Mouse (Mus musculus): ENCODE results near the gene Urad. TPM values are rescaled to one million over a fixed set of nuclear protein-coding genes. Genes with fewer than 3 reads are reported as not detected.

Urad gene
- not detected in 2 replicates for polyA plus RNA-seq (2012; rRNA removed)

GRCm38 (mm10) chr5:147322183-147322582, at the start of gene Urad:
Urad (minus strand) TSS chr5:147322440.

DNA sequence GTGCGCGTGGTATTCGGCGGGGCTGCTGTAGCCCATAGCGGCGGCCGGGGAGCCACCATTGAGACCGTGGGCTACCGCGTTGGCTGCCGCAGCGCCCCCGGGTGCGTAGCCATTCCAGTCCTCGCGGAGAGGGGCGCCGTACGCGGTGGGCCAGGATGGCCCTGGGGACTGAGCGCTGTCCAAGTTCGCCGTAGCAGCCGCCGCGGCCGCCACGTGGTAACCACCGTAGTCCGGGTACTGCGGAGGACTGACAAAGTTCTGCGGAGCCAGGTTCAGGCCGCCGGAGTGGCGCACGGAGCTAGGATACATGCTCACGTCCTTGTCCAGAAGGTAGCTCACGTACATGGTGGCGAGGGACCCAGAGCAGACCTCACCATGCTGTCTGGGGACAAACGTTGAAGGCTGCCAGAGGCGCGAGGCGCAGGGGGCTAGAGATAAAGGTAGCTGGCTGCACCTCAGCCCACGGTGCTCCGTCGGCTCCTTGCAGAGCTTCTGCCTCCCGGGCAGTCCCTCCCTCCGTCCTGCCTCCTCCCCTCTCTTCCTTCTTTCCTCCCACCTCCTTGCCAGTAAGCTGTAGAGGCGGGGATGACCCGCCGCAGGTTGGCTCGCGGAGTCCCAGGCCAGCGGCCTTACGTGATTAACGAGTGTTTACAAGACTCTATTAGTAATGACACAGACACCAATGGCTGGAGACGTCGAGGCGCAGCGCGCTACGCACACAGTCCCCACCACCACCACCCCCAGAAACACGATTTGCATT, 15.4 kb downstream of the Urad start, which contains the start of gene Cdx2:
Gene Cdx2, minus strand, starts transcription at position 633 of the 760 bp plus-strand sequence.

DNA sequence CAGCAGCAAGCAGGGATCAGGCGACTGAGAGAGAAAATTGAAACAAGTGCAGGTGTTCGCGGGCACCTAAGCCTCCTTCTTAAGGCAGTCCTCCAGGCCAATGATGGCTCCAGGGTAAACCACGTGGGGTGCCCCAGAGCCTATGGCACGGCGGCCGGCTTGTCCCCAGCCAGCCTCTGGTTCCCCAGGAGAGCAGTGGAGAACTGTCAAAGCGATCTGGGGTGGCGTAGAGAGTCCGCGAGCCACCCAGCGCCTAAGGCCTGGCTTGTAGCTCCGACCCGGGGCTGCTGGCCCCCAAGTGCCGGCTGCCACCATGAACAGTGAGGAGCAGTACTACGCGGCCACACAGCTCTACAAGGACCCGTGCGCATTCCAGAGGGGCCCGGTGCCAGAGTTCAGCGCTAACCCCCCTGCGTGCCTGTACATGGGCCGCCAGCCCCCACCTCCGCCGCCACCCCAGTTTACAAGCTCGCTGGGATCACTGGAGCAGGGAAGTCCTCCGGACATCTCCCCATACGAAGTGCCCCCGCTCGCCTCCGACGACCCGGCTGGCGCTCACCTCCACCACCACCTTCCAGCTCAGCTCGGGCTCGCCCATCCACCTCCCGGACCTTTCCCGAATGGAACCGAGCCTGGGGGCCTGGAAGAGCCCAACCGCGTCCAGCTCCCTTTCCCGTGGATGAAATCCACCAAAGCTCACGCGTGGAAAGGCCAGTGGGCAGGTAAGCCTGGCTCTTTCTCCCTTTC, 52.1 kb downstream of the Urad start, which contains the start of gene Pdx1:
Gene Pdx1, plus strand, starts transcription at position 34 of the 747 bp plus-strand sequence.

Other genes starting within 250 kb of the Urad start
- gene Lnx2, start 245.9 kb downstream of the Urad start, polyA plus RNA-seq (2012; rRNA removed): 7.1 and 7.3 TPM in 2 replicates
- gene Polr1d, start 245.4 kb downstream of the Urad start, polyA plus RNA-seq (2012; rRNA removed): 97.2 and 145 TPM in 2 replicates
- 8.2 and 16.4 TPM in 2 replicates for gene Gsx1, start 133.7 kb downstream of the Urad start, polyA plus RNA-seq (2012; rRNA removed)
- 0.14 and 0.18 TPM in 2 replicates for gene Pdx1, start 52.5 kb downstream of the Urad start, polyA plus RNA-seq (2012; rRNA removed)
- gene Cdx2, start 15.2 kb downstream of the Urad start, polyA plus RNA-seq (2012; rRNA removed): 0.06 and 0.17 TPM in 2 replicates
- 0.16 and 0.28 TPM in 2 replicates for gene Flt3, start 78.0 kb upstream of the Urad start, polyA plus RNA-seq (2012; rRNA removed)
- gene Pan3, start 107.7 kb upstream of the Urad start, polyA plus RNA-seq (2012; rRNA removed): 41.8 and 60.3 TPM in 2 replicates

All from central nervous system, embryonic 11.5 days (tissue).